Mouse (Mus musculus) stomach, embryonic 15.5 days (tissue): ENCODE data around the gene Denr. TPM values are rescaled to one million over a fixed set of nuclear protein-coding genes. Genes with fewer than 3 reads are reported as not detected.

Experiments
- ATAC-seq: fragments of 200-750 bp; cut with Nextera tagmentation; 2 replicates; pipeline ENCODE4 v1.8.0; 2017; ENCODE audit warnings: low read depth, moderate number of reproducible peaks, moderate TSS enrichment; ENCODE audit not compliant: insufficient read depth, low FRiP score
- H3K27ac ChIP-seq: fragments of 300-500 bp; sonication (generic); 2 replicates; pipeline ENCODE4 v1.5.1; 2015; ENCODE audit warnings: mild to moderate bottlenecking, inconsistent platforms
- H3K27me3 ChIP-seq: fragments of 300-500 bp; sonication (generic); replicated peaks from 2 replicates; pipeline ENCODE4 v1.6.1; 2015; ENCODE audit warnings: inconsistent platforms
- H3K36me3 ChIP-seq: fragments of 300-500 bp; sonication (generic); 2 replicates; pipeline ENCODE4 v1.6.1; 2015; ENCODE audit warnings: inconsistent platforms
- H3K4me1 ChIP-seq: fragments of 300-500 bp; sonication (generic); 2 replicates; pipeline ENCODE4 v1.6.1; 2015; ENCODE audit warnings: inconsistent platforms
- H3K4me2 ChIP-seq: fragments of 300-500 bp; sonication (generic); 2 replicates; pipeline ENCODE4 v1.6.1; 2015; ENCODE audit warnings: mild to moderate bottlenecking, inconsistent platforms
- H3K4me3 ChIP-seq: fragments of 300-500 bp; sonication (generic); replicated peaks from 2 replicates; pipeline ENCODE4 v1.5.1; 2015; ENCODE audit warnings: inconsistent platforms
- H3K9ac ChIP-seq: fragments of 300-500 bp; sonication (generic); 2 replicates; pipeline ENCODE4 v1.6.1; 2015; ENCODE audit warnings: inconsistent platforms
- H3K9me3 ChIP-seq: fragments of 300-500 bp; sonication (generic); 2 replicates; pipeline ENCODE4 v1.6.1; 2016; ENCODE audit warnings: inconsistent platforms
- WGBS: fragments of 180-500 bp; shearing (Covaris S2); methylation state at CpG from one replicate; pipeline ENCODE4 v1.1.7; 2015; 5-methylcytosine and 5-hydroxymethylcytosine counted together
- polyA plus RNA-seq: library from polyadenylated mRNA; unstranded; fragments of >200 nt; fragmentation: Nextera tagmentation; extraction: Ambion mirVana; gene quantifications from 2 replicates; pipeline ENCODE4 v1.2.1, GENCODE M21; 2015

Gene Denr
- polyA plus RNA-seq, 1 experiment from 2014 or later, result 129 TPM

DNA sequence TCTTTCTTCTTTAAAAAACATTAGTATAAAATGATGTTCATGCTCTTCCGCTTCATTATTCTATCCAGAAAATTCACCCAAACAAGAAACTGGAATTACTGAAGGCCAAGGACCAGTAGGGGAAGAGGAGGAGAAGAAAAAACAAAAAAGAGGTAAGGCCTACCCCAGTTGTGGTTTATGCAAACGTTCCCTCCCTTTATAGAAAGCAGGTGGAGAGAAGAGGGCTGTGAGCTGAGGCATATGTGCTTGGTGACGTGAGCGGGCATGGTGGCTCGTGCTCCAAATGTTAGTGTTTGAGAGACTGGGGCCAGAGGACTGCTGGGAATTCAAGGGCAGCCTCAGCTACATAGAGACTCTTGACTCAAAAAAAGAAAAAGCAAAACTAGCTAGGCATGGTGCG is 15.1 kb downstream of the Denr start:
- Histone ChIP-seq H3K36me3 (peaks cover 62% of the 10 kb centered on the region), H3K27ac (no peak overlapping the region), H3K27me3 (no peaks in the 10 kb centered on the region), H3K9ac (no peak overlapping the region), H3K4me1 (no peaks in the 10 kb centered on the region), H3K9me3 (no peaks in the 10 kb centered on the region), H3K4me2 (no peak overlapping the region), H3K4me3 (no peak overlapping the region)
- ATAC-seq, result no peak
- WGBS, result 91% methylated on average over 6 of the region's 6 CpGs

DNA sequence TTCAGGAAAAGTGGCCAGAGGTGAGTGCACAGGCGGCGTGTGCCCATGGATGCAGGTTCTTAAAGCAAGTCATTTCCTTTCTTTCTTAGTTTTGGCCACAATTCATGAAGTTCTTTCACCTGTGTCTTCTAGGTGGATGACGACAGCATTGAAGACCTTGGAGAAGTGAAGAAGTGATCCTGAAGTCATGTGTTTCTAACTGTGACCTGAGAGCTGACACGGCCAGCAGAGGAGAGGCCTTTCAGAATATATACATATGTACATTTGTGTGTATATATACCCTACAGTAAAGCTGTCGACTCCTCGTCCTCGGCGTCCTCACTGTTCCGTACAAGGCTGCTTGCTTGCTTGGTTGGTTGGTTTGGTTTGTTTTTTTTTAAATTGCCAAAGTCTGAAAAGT is 20.1 kb downstream of the Denr start, which contains the start of gene Gm43518:
TSS of gene Gm43518 (plus strand) at position 301 of the 400 bp plus-strand sequence.
- no peak within 1 kb of the TSS for H3K4me2 ChIP-seq
- ATAC-seq, result no peak
- H3K9me3 ChIP-seq, result no peaks in the 10 kb centered on the region
- no peak within 1 kb of the TSS for H3K4me3 ChIP-seq
- H3K9ac ChIP-seq, result no peak within 1 kb of the TSS
- 0 out of 2 replicates have a peak, but pooled peaks cover 3% of the 10 kb centered on the region for H3K4me1 ChIP-seq
- peaks cover 47% of the 10 kb centered on the region for H3K36me3 ChIP-seq
- H3K27me3 ChIP-seq, result no peaks in the 10 kb centered on the region
- WGBS, result 94% methylated on average over 9 of the region's 9 CpGs
- H3K27ac ChIP-seq, result no peak within 1 kb of the TSS

DNA sequence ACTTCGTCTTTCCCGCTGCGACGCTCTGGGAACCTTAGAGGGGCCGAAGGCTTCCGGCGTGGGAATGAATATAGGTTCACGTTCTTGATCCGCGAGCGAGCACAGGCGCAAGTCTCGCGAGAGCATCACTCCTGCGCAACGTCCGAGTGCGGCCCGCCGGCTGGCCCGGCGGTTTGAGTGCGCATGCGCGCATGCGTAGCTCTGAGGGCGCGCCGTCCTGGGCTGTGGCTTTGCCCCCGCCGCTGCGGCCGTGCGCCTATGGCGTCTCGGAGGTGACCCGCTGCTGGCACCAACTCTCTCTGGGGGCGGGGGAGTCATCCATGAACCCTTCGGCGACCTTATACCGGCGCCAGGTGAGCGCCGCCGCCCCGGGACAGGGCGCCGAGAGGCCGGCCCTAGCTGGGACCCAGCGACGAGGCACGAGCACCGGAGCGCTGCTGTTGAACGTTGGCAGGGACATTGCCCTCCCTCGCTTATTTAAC is 23.6 kb downstream of the Denr start, which contains the start of gene Ccdc62:
TSS of gene Ccdc62 (plus strand) at position 172 of the 482 bp plus-strand sequence.
- Histone ChIP-seq H3K36me3 (peaks cover 15% of the 10 kb centered on the region), H3K4me2 (peak within 1 kb of the TSS; percentile 86), H3K4me1 (0 out of 2 replicates have a peak, but pooled peaks cover 3% of the 10 kb centered on the region), H3K27me3 (no peaks in the 10 kb centered on the region), H3K27ac (peak within 1 kb of the TSS; percentile 91), H3K9me3 (no peaks in the 10 kb centered on the region), H3K4me3 (peak within 1 kb of the TSS; percentile 79), H3K9ac (peak within 1 kb of the TSS; percentile 92)
- peak; percentile 97 for ATAC-seq
- under 1% methylated on average over 56 of the region's 56 CpGs for WGBS

DNA sequence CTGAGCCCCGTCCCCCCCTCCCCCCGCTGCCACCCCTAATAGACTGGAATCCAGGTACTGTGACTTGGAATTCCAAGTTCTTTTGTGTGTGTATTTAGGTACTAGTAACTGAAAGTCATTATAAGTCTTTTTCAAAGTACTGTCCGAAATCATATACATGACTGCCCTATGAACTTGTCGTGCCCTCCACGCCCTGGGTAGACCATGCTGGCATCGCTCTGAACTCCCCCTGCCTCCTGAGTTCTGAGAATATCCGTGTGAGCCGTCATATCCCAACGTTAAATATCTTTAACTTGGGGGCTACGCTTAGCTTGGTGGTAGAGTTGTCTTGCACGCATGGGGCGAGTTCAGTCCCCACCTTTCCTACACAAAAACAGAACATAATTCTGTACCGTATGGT is 24.2 kb downstream of the Denr start:
- H3K4me2 ChIP-seq, result peak overlapping the region; percentile 86
- H3K36me3 ChIP-seq, result peaks cover 15% of the 10 kb centered on the region
- H3K27me3 ChIP-seq, result no peaks in the 10 kb centered on the region
- peak overlapping the region; percentile 92; the same call in 1 of the 2 replicates for H3K9ac ChIP-seq
- H3K27ac ChIP-seq, result peak overlapping the region; percentile 91
- WGBS, result 45% methylated on average over 13 of the region's 13 CpGs
- ATAC-seq, result no peak
- 0 out of 2 replicates have a peak, but pooled peaks cover 3% of the 10 kb centered on the region for H3K4me1 ChIP-seq
- H3K4me3 ChIP-seq, result peak overlapping the region; percentile 79
- H3K9me3 ChIP-seq, result no peaks in the 10 kb centered on the region

DNA sequence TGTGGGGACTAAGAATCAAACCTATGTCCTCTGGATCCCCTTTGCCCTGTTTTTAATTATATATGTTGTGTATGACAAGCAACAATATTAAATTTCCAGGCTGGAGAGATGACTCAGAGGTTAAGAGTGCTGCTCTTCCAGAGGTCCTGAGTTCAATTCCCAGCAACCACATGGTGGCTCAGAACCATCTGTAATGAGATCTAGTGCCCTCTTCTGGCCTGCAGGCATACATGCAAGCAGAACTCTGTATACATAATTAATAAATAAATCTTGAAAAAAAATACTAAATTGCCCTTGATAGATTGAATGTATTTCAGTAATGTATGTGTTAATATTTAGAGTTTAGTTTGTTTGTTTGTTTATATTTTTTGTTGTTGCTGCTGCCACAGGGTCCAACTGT is 26.0 kb downstream of the Denr start:
- H3K36me3 ChIP-seq, result peaks cover 2% of the 10 kb centered on the region; the same call in 1 of the 2 replicates
- no peaks in the 10 kb centered on the region for H3K27me3 ChIP-seq
- no peak overlapping the region for H3K4me3 ChIP-seq
- H3K9ac ChIP-seq, result no peak overlapping the region
- no peaks in the 10 kb centered on the region for H3K9me3 ChIP-seq
- H3K4me2 ChIP-seq, result no peak overlapping the region
- no peak for ATAC-seq
- H3K27ac ChIP-seq, result no peak overlapping the region
- 0 out of 2 replicates have a peak, but pooled peaks cover 3% of the 10 kb centered on the region for H3K4me1 ChIP-seq

DNA sequence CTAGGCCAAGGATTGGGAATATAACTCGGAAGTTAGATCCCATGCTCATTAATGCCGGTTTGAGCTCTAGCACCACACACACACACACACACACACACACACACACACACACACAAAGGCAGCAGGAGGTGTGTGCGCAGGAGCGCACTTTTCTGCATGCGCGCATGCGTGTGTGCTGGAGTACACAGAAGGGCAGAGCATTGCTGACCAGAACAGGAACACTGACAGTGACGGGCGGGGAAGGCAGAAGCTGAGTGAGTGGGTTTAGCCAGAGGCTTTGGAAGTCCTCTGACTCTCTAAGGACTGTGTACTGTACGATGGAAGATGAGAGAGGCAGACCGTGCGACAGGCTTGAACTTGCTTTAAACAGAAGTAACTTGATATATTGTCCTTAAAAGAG is 26.6 kb downstream of the Denr start:
- Histone ChIP-seq H3K4me1 (0 out of 2 replicates have a peak, but pooled peaks cover 3% of the 10 kb centered on the region), H3K9me3 (no peaks in the 10 kb centered on the region), H3K4me3 (no peak overlapping the region), H3K27ac (no peak overlapping the region), H3K4me2 (no peak overlapping the region), H3K27me3 (no peaks in the 10 kb centered on the region), H3K9ac (no peak overlapping the region), H3K36me3 (no peaks in the 10 kb centered on the region)
- ATAC-seq, result no peak
- 85% methylated on average over 12 of the region's 12 CpGs for WGBS

DNA sequence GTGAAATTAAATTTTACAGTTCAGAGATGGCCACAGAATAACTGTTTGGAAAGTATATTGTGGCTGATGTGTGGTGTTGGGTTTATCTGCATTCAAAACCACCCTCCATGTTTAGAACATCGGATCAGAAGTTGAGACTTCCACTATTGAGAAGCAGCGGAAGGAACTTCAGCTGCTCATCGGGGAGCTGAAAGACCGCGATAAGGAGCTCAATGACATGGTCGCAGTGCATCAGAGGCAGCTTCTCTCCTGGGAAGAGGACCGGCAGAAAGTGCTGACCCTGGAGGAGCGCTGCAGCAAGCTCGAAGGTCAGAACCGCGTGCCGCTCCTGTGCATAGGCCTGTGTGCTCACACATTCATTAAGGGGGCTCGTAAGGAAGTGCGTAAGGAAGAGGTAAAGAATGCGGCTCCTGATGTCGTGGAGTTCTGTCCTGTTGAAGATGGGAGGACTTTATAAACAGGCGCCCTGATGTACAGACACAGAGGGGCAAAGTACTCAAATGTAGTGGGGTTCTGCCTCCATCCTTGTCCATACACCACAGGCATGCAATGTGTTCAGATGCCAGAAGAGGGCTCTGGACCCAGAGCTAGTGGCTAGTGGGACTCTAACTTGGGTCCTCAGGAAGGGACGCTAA is 27.1 kb downstream of the Denr start:
- Histone ChIP-seq H3K9ac (no peak overlapping the region), H3K9me3 (no peaks in the 10 kb centered on the region)
- 40% methylated on average over 18 of the region's 18 CpGs for WGBS

DNA sequence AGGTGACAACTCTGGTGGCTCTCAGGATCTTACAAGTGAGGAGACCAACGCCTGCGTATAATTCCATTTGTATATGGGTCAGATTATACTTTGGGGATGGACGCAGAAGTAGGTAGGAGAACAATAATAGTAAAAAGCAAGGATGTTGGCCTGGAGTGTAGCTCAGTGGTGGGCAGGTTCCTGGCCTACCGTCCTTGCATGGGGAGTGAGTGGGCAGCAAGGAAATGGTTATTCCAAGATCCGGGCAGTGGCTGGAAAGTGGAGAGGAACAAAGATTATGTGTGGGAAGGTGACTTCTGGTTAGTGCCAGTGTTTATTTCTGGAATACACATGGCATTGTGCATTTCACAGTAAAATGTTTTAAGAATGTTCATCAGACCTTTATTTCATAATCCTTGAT is 29.0 kb downstream of the Denr start:
- Histone ChIP-seq H3K4me3 (no peak overlapping the region), H3K4me2 (no peak overlapping the region), H3K9ac (no peak overlapping the region), H3K27me3 (no peaks in the 10 kb centered on the region), H3K27ac (no peak overlapping the region), H3K36me3 (no peaks in the 10 kb centered on the region), H3K4me1 (0 out of 2 replicates have a peak, but pooled peaks cover 3% of the 10 kb centered on the region), H3K9me3 (no peaks in the 10 kb centered on the region)
- ATAC-seq, result no peak
- WGBS, result 86% methylated on average over 5 of the region's 5 CpGs

More for the DNA sequence above, 27.1 kb downstream of the Denr start:
- no peak overlapping the region for H3K27ac ChIP-seq
- no peaks in the 10 kb centered on the region for H3K27me3 ChIP-seq
- H3K36me3 ChIP-seq, result no peaks in the 10 kb centered on the region
- H3K4me3 ChIP-seq, result no peak overlapping the region
- H3K4me2 ChIP-seq, result 0 out of 2 replicates have a peak overlapping the region, but pooled peaks have one; percentile 10
- 0 out of 2 replicates have a peak, but pooled peaks cover 3% of the 10 kb centered on the region for H3K4me1 ChIP-seq
- ATAC-seq, result no peak

DNA sequence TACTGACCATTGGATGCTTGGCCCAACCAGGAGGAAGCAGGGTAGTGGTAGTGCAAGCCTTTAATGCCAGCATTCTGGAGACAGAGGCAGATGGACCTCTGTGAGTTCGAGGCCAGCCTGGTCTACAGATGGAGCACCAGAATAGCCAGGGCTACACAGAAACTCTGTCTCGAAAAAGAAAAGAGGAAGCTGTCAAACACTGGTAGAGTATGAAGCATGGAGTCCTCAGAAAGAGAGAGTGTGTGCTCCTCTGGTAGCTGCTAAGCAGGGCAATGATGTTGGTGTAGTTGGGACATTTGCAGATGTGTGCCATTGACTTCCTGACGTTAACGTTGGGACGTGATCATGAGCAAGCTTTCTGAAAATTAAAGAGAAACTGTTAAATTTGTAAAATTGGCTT is 31.5 kb downstream of the Denr start:
- H3K27me3 ChIP-seq, result no peaks in the 10 kb centered on the region
- 84% methylated on average over 5 of the region's 5 CpGs for WGBS
- no peak overlapping the region for H3K9ac ChIP-seq
- H3K4me3 ChIP-seq, result no peak overlapping the region
- no peak overlapping the region for H3K27ac ChIP-seq
- H3K4me2 ChIP-seq, result no peak overlapping the region
- H3K4me1 ChIP-seq, result no peaks in the 10 kb centered on the region
- H3K36me3 ChIP-seq, result no peaks in the 10 kb centered on the region
- no peaks in the 10 kb centered on the region for H3K9me3 ChIP-seq
- no peak for ATAC-seq

DNA sequence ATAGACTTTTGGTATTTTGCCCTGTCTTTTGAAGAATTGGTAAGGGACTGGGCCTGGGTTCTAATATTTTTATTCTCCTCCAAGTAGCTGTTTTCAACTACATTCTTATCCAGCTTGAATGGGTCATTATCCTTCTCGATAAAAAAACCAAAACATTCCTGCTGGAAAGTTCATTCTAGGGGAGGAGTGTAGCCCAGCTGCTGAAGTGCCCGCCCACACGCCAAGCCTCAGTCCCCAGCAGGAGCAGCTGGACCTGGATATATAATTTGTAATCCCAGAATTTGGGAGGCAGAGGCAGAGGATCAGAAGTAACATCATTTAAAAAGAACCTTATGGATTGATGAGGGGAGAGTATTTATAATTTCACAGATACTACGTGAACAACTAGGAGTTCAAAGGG is 39.6 kb downstream of the Denr start:
- ATAC-seq, result no peak
- H3K4me2 ChIP-seq, result no peak overlapping the region
- H3K4me1 ChIP-seq, result no peaks in the 10 kb centered on the region
- H3K36me3 ChIP-seq, result no peaks in the 10 kb centered on the region
- WGBS, result 51% methylated on average over 4 of the region's 4 CpGs
- no peak overlapping the region for H3K27ac ChIP-seq
- no peaks in the 10 kb centered on the region for H3K27me3 ChIP-seq
- H3K9ac ChIP-seq, result no peak overlapping the region
- H3K9me3 ChIP-seq, result no peaks in the 10 kb centered on the region
- H3K4me3 ChIP-seq, result no peak overlapping the region

DNA sequence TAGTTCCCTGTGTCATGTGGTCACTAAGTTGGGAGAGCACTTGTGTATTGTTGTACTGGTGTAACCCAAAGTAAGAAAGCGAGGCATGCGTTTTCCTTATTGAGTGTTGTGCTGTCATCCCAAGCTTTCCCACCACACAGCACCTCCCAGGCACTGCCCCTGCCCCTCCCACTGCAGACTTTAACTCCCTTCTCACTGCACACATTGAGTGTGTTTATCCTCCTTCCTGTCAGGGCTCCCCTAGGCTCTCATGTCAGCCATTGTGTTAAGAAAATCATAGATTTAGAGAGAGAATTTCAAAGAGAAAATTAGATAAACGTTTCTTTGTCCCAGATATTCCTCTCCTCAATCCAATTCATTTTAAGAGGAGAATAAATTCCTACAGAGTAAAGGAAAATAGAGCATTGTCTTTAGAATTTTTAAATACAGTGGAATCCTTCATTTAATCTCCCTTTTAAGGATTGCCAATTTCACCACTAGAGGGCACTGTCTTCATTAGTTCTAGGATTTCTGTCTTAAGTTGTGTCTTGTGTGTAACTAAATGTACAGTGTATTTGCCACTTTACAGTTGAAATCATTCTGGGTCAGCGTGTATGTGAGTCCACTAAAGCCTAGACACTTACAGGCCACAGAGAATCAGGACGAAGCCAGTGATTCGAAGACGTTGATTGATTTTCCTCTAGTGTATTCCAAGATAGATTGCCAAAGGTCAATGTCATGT is 40.2 kb downstream of the Denr start:
- H3K27ac ChIP-seq, result no peak overlapping the region
- no peak for ATAC-seq
- H3K4me2 ChIP-seq, result no peak overlapping the region
- no peaks in the 10 kb centered on the region for H3K27me3 ChIP-seq
- no peaks in the 10 kb centered on the region for H3K4me1 ChIP-seq
- H3K9ac ChIP-seq, result no peak overlapping the region
- H3K4me3 ChIP-seq, result no peak overlapping the region
- H3K9me3 ChIP-seq, result no peaks in the 10 kb centered on the region
- H3K36me3 ChIP-seq, result no peaks in the 10 kb centered on the region
- WGBS, result 50% methylated on average over 7 of the region's 7 CpGs
